Mouse (Mus musculus) left cerebral cortex, postnatal 25 days (tissue): Measurements from ENCODE around the gene Prr14. TPM values are rescaled to one million over a fixed set of nuclear protein-coding genes. Genes with fewer than 3 reads are reported as not detected.
"Not testable (repeated sequence)": the region's sequence is repeated elsewhere in the genome, so short reads cannot be mapped to it uniquely, and the experiment has no call there.

Experiments
- DNase-seq, 2 experiments: peaks; one replicate each; pipeline ENCODE4 v3.0.0; 2022; ENCODE audit warnings: low spot score in 2 of 2, mixed read lengths in 1 of 2
- intact Hi-C: fragments of 180-260 bp; cut with DNase I; formaldehyde crosslinking; loops from one replicate; pipeline ENCODE4 v1.15.1; 2025
- total RNA-seq, 2 experiments: library from RNA; stranded (reverse); gene quantifications; 2 replicates each; pipeline ENCODE4 v1.2.3; 2021

Gene Prr14
- total RNA-seq = 10 to 100 TPM; 27.1 to 32.2 TPM

DNA sequence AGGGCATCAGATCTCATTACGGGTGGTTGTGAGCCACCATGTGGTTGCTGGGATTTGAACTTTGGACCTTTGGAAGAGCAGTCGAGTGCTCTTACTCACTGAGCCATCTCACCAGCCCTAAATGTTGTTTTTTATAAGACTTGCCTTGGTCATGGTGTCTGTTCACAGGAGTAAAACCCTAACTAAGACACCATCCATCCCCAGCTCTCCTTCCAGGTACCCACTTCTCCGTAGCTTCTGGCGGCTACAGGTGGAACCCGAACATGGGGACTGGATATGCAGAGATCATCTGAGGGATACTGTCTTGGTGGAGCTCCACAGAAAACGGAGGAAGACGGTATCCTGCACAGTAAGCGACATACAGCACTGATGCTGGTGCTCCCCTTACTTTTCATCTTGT lies at the start of gene Prr14:
Gene Prr14, plus strand, starts transcription at position 301 of the 400 bp plus-strand sequence.
- intact Hi-C loops, DNase-seq: not testable (repeated sequence)

DNA sequence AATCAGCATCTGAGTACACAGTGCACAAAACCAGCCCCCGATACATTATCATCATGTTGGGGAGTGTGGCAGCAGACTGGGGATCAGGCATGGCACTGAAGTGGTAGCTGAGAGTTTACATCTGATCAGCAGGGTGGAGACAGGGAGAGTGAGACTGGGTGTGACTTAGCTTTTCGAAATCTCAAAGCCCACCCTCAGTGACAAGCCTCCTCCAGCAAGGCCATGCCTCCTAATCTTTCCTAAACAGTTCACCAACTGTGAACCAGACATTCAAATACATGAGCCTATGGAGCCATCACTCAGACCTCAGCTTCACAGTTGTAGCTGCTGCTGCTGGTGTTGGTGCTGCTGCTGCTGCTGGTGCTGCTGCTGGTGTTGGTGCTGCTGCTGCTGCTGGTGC lies 48.0 kb upstream of the Prr14 start:
- intact Hi-C loops = no loop called here

DNA sequence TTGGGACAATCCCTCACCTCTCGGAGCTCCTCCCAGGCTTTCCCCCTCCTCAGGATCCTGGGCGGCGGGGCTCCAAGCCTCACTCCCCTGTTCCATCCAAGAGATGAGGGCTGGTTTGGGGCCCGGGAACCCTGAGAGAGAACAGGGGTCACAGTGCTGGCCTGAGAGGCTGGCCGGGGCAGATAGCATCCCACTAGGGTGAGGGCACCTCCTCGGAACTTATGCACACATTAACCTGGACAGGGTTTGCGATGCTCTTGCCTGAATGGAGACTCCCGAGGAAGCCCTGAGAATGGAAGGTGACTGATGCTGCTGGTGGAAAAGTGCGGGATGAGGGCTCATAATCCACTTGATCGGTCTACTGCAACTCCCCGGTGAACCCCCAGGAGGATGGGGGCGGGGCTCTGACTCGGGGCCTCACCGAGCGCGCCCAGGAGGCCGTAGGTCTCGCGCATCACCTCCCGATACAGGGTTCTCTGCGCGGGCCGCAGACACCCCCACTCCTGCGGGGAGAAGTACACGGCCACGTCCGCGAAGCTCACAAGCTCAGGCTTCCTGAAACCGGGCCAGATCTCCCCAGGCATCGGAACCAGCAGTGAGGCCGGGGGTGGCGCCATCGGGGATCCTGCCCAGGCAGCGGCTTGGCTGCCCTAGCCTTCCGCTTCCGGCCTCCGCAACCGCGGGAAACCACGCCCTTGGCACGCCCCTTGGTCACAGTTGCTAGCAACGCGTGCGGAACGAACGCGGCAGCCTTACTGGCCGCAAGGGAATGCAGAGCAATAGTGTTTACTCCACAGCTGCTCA lies 37.8 kb upstream of the Prr14 start, which contains the start of gene Zfp688:
Gene Zfp688, minus strand, starts transcription at position 681 of the 804 bp plus-strand sequence.
- intact Hi-C loops = no loop called here
- peak; percentile 89 to 93 for DNase-seq

More for the DNA sequence above, 48.0 kb upstream of the Prr14 start:
- no peak for DNase-seq

DNA sequence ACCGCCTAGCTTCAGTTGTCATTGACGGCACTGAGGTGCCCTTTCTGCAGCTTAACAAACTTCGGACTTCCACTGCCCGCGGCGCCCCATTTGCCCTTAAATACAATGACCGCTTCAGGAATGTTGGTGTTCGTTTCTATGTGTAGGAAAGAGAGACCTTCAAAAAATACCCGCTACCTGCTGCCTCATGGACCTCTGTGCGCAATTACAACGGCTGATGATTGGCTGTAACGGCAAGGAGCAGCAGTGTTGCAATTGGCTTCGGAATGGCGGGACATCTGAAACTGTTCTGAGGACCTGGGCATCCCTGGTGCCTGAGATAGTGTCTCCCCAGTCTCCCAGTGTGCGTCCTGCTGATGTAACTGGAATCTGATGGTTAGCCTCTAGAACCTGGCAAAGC lies 37.2 kb upstream of the Prr14 start:
- DNase-seq = peak; percentile 42 to 65
- intact Hi-C loops = no loop called here

DNA sequence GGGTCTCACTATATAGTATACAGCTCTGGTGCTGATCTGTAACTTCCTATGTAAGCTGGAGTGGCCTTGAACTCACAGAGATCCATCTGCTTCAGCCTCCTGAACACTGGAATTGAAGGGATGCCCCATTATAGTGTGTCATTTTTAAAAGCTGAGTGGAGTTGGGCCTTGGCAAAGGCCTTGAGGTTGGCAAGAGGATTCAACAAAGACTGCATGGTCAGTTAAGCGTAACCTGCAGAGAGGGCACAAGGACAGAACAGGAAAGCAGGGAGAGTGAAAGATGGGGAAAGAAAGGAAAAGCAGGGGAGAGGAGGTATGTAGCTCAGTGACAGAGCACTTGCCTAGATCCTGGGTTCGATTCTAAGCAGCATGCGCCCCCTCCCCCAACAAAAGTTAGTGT lies 34.1 kb upstream of the Prr14 start:
- intact Hi-C loops = no loop called here
- no peak for DNase-seq

DNA sequence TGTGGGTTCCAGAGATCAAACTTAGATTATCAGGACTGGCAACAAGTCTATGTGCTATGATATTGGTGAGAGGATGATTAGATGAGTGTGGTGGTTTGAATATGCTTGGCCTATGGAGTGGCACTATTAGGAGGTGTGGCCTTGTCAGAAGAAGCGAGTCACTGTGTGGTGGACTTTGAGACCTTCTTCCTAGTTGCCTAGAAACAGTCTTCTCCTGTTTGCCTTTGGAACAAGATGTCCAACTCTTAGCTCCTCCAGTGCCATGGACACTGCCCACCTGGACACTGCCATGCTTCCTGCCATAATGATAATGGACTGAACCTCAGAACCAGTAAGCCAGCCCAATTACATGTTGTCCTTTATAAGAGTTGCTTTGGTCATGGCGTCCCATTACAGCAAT lies 33.5 kb upstream of the Prr14 start:
- intact Hi-C loops = no loop called here
- no peak for DNase-seq

DNA sequence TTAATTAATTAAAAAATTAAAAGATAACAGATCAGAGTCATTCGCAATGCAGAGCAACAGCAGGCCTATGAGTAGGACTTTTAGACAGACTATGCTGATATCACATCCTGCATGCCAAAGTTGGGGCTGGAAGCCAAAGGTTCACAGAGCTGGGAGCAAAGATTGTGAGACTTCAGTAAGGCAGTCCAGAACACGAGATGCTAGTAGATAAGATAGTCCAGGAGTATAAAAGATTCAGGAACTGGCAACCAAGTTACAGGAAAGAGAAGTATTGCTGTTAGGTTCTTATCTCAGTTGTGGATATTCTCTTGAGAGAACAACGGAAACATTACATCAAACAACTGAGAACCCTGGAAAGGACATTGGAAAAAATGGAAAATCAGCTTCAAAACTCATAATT lies 33.1 kb upstream of the Prr14 start:
- intact Hi-C loops = no loop called here
- no peak for DNase-seq

DNA sequence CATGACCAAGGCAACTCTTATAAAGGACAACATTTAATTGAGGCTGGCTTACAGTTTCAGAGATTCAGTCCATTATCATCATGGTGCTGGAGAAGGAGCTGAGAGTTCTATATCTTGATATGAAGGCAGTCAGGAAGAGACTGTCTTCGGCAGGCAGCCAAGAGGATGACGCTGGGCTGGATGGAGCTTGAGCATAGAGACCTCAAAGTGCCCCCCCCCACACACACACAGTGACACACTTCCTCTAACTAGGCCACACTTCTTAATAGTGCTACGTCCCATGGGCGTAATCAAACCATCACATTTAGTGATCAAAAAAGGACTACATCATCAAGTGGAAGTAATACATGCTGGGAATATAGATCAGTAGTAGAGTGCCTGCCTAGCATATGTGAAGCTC lies 24.2 kb upstream of the Prr14 start:
- intact Hi-C loops = no loop called here
- DNase-seq = no peak

DNA sequence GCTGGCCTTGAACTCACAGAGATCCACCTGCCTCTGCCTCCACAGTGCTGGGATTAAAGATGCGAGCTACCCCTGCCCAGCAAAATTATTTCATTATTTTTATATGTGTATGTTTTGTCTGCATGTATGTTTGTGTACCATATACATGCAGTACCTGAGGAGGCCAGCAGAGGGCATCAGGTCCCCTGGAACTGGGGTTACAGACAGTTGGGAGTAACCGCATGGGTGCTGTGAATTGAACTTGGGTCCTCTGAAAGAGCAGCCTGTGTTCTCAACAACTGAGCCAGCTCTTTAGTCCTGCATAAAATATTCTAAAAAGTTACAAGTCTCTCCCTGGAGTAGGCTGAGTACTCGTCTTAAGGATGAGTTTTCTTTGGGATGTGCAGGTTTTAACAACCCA lies 21.7 kb upstream of the Prr14 start:
- intact Hi-C loops = no loop called here
- DNase-seq = no peak

DNA sequence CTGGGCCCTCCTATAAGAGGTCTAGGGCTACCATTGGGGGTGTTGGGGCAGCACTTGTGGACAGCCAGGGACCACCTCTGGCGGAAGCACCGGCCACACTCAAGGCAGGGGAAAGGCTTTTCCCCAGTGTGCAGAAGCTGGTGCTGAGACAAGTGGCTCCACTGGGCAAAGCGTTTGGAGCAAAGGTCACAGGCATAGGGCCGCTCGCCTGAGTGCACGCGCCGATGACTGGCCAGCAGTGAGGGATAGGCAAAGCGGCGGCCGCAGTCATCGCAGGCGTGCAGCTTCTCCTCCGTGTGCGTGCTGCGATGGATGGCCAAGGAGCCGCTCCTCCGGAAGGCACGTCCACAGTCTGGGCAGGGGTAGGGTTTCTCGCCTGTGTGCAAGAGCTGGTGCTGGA lies 15.4 kb upstream of the Prr14 start:
- intact Hi-C loops = no loop called here
- no peak for DNase-seq

DNA sequence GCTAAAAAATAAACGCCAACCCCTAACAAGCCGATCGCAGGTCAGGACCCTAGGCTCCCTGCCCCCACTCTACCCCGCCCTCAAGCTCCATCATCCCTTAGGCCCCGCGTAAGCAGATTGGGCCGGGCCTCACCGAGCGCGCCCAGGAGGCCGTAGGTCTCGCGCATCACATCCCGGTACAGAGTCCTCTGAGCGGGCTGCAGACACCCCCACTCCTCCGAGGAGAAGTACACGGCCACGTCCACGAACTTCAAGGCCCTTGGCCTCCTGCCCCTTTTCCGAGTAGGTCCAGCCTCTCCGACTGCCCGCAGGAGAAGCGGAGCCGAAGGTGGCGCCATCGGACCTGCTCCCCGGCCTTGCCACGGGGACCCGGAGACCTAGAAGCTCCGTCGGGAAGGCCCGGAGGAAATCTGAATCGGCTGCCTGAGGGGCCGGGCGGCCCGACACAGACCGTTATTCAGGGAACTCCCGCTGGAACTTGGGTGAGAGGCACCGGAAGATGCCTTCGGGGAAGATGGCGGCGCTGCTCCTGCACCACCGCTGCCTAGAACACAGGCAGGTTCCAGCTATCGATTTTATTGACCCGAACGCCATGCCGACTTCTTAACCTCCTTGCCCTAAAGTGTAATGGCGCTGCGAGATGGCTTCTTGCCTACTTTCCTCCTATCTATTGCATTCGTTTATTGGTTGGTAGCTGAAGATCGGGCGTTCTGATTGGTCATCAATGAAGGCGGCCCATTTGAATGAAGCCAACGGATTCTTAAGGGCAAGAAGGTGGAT lies 10.7 kb upstream of the Prr14 start, which contains the start of gene Zfp689:
Gene Zfp689, minus strand, starts transcription at position 638 of the 780 bp plus-strand sequence.
- intact Hi-C loops = loop anchor here (2.0 kb wide), 1 partner anchor 22 kb away; no protein-coding TSS in a partner anchor
- DNase-seq = peak; percentile 93 to 98

DNA sequence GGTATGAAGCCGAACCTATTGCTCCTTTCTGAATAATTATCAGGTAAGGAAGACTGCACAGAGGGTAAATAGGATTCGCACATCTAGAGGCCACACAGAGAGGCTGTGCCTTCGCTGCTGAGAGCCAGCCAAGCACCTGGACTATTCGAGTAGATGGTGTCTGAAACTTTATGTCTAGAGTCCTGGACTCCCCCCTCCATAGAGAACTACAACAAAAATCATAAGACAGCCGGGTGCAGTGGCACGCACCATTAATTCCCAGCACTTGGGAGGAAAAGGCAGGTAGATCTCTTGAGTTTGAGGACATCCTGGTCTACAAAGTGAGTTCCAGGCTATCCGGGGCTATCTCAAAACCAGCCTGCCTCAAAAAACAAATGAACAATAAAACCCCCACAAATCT lies 9.4 kb upstream of the Prr14 start:
- no peak for DNase-seq
- intact Hi-C loops = loop anchor here (2.0 kb wide), 1 partner anchor 21 kb away; no protein-coding TSS in a partner anchor

DNA sequence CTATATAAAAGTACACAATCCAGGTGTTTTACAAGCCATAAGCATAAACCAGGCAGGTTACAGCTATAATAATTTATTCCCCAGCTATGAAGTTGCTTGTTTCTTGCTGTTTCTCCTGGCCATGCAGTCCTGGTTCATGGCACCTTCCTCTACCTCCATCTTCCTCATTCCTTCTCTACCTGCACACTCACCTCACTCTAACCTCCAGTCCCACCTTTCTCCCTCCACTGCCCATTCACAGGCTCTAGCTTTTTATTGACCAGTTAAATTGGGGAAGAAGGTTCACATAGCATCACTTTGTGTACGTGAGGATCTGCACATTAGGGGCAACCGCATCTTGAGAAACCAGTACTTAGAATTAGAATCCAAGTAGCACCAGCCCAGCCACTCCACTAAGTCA lies 6.4 kb upstream of the Prr14 start:
- intact Hi-C loops = no loop called here
- no peak for DNase-seq

DNA sequence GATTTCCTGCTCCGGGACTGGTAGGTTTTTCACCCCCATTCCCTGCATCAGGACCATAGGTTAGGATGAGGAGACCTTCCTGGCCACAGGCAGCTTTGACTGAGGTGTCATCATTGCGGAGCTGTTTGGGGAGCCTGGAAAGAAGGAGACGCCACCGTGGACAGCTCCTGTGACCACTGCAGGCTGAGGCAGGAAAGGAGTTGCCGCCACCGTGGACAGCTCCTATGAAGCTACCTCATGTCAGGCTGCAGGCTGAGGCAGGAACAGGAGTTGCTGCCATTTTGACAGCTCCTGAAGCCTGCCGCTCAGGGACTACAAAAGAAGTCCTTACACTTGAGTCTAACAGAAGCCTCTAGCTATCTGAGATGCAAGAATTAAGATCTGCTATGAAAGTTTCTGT lies 4.5 kb upstream of the Prr14 start:
- no peak for DNase-seq
- intact Hi-C loops = no loop called here

DNA sequence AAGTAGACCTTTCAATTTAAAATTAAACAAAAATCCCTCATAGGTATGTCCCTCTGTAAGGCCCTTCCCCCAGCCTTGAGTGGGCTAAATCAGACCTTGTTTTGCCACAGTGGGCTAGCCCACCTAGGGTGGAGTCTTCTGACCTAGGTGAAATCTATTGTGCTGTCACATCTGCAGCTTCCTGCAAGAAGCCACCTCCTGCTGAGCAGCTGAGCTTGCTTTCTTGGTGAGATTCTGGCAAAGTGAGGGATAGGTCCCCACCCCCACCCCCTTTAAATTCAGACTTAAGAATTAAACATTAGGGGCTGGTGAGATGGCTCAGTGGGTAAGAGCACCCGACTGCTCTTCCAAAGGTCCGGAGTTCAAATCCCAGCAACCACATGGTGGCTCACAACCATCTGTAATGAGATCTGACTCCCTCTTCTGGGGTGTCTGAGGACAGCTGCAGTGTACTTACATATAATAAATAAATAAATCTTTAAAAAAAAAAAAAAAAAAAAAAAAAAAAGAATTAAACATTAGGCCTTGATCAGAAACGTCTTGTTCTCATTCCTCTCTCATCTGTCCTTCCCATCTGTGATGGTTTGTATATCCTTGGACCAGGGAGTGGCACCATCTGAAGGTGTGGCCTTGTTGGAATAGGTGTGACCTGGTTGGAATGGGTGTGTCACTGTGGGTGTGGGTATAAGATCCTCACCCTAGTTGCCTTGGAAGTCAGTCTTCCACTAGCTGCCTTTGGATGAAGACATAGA lies 864 bp upstream of the Prr14 start:
- intact Hi-C loops, DNase-seq: not testable (repeated sequence)

DNA sequence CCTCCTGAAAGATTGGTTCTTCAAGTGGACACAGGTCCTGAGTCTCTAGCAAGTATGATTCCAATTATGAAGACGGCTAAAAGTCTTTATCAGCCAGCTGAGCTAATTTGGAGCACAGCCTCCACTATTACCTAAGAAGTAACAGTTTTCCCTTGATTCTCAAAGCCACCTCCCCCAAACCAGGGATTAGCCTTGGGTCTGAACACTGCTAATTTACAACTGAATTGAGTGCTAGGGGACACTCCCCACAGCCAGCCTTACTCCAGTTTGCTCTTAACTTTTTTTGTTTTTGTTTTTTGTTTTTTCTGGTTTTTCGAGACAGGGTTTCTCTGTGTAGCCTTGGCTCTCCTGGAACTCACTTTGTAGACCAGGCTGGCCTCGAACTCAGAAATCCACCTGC lies 5.8 kb downstream of the Prr14 start:
- intact Hi-C loops = no loop called here
- DNase-seq = no peak

DNA sequence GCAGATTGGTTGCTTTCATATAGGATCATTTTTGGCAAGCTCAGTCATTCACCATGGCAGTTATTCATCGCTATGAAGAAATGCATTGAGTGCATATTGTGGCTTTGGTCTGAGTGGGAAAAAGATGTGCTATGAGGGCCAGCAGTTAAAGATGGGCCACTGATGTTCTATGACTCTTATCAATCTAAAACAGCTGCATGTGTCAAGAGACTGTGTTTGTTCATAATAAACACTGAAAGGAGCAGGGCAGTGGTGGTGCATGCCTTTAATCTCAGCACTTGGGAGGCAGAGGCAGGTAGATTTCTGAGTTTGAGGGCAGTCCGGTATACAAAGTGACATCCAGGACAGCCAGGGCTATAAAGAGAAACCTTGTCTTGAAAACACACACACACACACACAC lies 6.3 kb downstream of the Prr14 start:
- intact Hi-C loops, DNase-seq: not testable (repeated sequence)

DNA sequence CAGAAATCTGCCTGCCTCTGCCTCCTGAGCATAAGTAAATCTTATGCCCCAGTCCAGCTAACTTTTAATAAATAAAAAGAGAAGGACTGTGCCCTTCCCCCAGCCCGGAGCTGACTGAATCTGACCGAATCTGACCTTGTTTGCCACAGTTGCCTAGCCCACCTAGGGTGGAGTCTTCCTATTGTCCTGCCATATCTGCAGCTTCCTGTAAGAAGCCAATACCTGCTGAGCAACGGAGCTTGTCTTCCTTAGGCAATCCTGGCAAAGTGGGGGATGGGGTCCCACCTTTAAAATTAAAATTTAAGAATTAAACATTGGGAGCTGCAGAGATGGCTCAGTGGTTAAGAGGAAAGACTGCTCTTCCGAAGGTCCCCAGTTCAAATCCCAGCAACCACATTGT lies 7.2 kb downstream of the Prr14 start:
- intact Hi-C loops = no loop called here
- DNase-seq = no peak

DNA sequence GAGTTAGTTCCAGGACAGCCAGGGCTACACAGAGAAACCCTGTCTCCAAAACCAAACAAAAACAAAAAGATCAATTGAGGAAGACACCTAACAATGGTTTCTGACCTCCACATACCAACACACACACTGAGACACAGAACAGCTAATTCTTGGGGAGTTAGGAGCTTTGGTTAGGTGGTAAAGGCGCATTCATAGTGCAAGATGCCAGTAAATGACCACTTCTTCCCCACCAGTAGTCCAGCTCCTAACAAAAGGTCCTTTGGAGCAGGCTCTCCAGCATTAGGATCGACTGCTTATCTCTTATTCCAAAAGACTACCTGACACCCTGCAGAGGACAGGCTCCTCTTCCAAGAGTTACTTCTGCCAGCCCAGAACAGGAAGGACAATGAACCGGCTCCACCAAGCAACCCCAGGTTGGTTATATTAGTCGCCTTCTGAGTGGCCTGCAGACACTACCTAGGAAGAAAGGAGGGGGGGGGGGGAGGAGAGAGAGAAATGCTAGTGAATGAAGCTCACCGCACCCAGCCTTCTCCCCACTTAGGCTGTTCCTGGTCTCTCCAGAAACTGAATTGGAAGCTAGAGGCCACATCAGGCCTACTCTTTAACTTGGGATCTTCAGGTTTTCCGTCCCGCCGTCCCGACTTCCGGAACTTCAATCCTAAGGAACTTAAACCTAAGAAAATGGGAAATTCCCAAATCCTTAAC lies 10.8 kb downstream of the Prr14 start:
- intact Hi-C loops = loop anchor here (2.0 to 5.0 kb wide), 2 partner anchors 21 to 108 kb away; partner anchors contain the start of gene Zfp689

More for the DNA sequence above, 10.8 kb downstream of the Prr14 start:
- peak; percentile 14 to 31 for DNase-seq
